Mouse (Mus musculus) kidney, adult 8-10 months (tissue): ENCODE data around the gene Zfp458.
"Not testable (repeated sequence)": the region's sequence is repeated elsewhere in the genome, so short reads cannot be mapped to it uniquely, and the experiment has no call there.

Experiments
- DNase-seq, 2 experiments: peaks; one replicate each; pipeline ENCODE4 v3.0.0; 2022

The Zfp458 gene

GRCm38 (mm10) chr13:67278314-67278713 lies at the start of gene Zfp458:
TSS of gene Zfp458 (minus strand) at chr13:67278466.
- peak; percentile 8 to 17 for DNase-seq

- DNase-seq, result no peak
Observed at GRCm38 (mm10) chr13:67306718-67307117, 28.5 kb upstream of the Zfp458 start.

DNA sequence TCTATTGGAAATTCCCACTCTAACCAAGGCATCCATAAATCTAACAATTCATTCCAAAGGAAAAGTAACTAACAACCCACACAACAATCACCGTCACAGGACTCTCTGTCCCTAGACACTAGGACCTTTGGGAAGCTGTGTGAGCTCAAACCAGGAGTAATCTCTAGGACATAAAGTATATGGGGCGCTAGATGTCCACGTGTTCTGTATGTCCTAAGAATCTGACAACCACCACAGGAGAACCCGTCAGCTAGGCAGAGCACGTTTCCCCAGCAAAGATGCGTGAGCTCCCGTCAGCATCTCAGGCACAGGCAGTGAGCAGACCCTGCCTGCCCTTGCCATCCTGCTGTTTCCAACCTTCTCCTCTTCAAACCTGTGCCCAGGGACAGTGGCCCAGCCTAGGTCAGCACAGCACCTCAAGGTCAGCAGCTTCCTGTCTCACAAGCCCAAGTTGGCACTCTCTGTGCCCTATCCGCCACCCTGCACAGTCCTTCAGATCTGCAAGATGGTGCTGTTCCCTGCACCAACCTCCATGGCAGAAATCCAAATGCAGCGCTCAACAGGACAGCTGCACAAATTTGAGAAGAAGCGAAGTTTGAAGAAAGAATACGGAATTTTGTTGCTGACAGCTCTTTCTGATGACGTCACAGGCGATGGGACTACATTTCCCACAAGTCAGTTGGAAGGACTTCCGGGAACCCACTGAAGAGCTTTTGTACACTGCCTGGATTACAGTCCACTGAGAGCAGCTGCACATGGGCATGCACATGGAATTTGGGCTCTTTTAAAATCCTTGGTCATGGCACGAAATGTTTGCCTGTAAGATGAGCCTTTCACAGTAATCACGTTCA lies 27.8 kb upstream of the Zfp458 start, which contains the start of gene Zfp457:
Gene Zfp457, minus strand, starts transcription at position 664 of the 851 bp plus-strand sequence.
- peak; percentile 88 to 92 for DNase-seq

- not testable (repeated sequence) for DNase-seq
Observed at GRCm38 (mm10) chr13:67269383-67270065, 8.7 kb downstream of the Zfp458 start.

DNA sequence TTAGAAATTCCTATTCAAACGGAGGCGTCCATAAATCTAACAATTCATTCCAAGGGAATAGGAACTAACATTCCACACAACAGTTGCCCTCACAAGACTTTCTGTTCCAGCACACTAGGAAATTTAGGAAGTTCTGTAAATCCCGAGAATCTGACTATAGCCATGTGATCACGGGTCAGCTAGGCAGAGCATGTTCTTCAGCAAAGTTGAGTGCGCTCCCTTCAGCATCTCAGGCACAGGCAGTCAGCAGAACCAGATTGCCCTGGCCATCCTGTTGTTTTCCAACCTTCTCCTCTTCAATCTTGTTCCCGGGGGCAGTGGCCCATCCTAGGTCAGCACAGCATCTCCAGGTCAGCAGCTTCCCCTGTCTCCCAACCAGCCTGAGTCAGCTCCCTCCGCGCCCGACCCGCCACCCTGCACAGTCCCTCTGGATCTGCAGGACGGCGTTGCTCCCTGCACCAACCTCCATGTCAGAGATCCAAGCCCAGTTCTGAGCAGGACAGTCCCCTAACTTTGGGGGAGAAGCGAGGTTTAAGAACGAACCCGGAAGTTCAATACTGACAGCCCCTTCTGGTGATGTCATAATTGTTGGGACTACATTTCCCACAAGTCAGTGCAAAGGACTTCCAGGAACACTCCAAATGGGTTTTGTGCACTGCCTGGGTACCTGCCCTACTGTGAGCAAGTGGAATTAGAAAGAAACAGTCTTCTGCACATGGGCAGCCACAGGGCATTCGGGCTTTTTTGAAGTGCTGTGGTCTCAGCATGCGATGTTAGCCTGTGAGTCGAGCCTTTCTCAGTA lies 9.5 kb downstream of the Zfp458 start:
- DNase-seq, result peak; percentile 69 to 82

DNA sequence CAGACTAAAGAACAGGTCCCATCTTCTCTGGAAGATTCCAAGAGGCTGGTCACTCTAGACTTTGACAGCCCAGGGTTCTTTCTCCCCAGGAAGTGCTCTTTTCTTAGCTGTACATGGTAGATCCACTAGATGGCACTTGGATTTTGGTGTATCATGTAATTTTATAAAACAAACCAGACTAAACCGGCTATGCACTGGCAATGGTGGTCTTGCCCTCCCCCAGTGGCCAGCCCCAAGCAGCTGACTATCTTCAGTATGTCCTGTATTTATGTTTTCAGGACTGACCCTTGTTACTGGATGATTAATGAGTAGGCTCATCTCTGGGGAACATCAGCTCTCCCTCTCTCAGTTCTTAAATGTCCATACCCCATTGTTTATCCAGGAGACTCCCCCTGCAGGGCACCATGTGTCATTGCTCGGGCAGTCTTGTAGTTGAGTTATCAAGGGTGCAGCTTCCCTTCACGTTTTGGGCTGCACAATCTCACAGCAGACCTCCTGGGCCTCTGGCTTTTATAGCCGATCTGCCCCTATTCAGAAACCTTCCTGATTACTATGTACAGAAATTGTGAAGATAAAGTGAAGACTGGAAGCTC lies 64.2 kb downstream of the Zfp458 start:
- DNase-seq, result no peak
